Mouse (Mus musculus) embryonic stem cell, embryonic (primary cell): Measurements from ENCODE around the gene Ppp1r12b.

Experiments
- CTCF ChIA-PET, 4 experiments: fragments of 300-600 bp in 2 of 4; fragments of 350-600 bp in 2 of 4; sonication (Branson Sonifier 250); formaldehyde crosslinking; loops; one replicate each; lab custom pipeline; 2022; ENCODE audit warnings: inconsistent platforms in 2 of 4; lab: Charles Lee
- POLR2A ChIA-PET, 4 experiments: fragments of 300-600 bp in 2 of 4; fragments of 350-600 bp in 2 of 4; sonication (Branson Sonifier 250); formaldehyde crosslinking; loops; one replicate each; lab custom pipeline; 2022; ENCODE audit warnings: antibody characterized with exemption in 4 of 4, inconsistent platforms in 1 of 4; lab: Charles Lee

Ppp1r12b gene

GRCm38 (mm10) chr1:134709411-134710306 lies 246.1 kb downstream of the Ppp1r12b start:
- ChIA-PET CTCF (interaction anchor here in 2 of 4 experiments (0.6 to 1.0 kb wide), 6 partner anchors 8 to 217 kb away, joined by 3 to 4 read pairs (median 4); no protein-coding TSS in a partner anchor), POLR2A (interaction anchor here in 2 of 4 experiments (0.6 to 1.4 kb wide), 3 partner anchors 9 to 49 kb away, joined by 3 to 4 read pairs (median 4); no protein-coding TSS in a partner anchor)

GRCm38 (mm10) chr1:134708801-134709385 lies 246.8 kb downstream of the Ppp1r12b start:
- ChIA-PET CTCF (interaction anchor here in 2 of 4 experiments (0.5 to 1.0 kb wide), 4 partner anchors 32 to 218 kb away, joined by 3 to 4 read pairs (median 4); no protein-coding TSS in a partner anchor), POLR2A (interaction anchor here in 3 of 4 experiments (0.7 to 1.4 kb wide), 3 partner anchors 10 to 253 kb away, joined by 3 to 4 read pairs (median 3); partner anchors contain the start of gene Ube2t (in 1 of the 3))

GRCm38 (mm10) chr1:134708274-134708673 lies 247.5 kb downstream of the Ppp1r12b start:
- ChIA-PET POLR2A (interaction anchor here in 2 of 4 experiments (0.7 to 1.4 kb wide), 4 partner anchors 10 to 254 kb away, joined by 3 read pairs; partner anchors contain the start of gene Ube2t (in 1 of the 2)), CTCF (interaction anchor here in 3 of 4 experiments (0.5 to 1.2 kb wide), 3 partner anchors 33 to 247 kb away, joined by 3 to 7 read pairs (median 4); no protein-coding TSS in a partner anchor)

- ChIA-PET POLR2A (interaction anchor here in 1 of 4 experiments (1.4 kb wide), 1 partner anchor 11 kb away, joined by 3 read pairs; no protein-coding TSS in a partner anchor), CTCF (interaction anchor here (0.5 to 1.5 kb wide), 4 partner anchors 33 to 398 kb away, joined by 4 to 9 read pairs (median 6); partner anchors contain the start of gene Lgr6 (in 1 of the 4))
These were observed 248.2 kb downstream of the Ppp1r12b start for GRCm38 (mm10) chr1:134707516-134707915.

- ChIA-PET CTCF (interaction anchor here in 3 of 4 experiments (0.5 to 2.4 kb wide), 6 partner anchors 11 to 399 kb away, joined by 3 to 9 read pairs (median 4); partner anchors contain the start of genes Lgr6 (in 1 of the 3) and Ube2t (in 1 of the 3)), POLR2A (interaction anchor here in 2 of 4 experiments (1.2 to 2.2 kb wide), 3 partner anchors 7 to 251 kb away, joined by 3 to 8 read pairs (median 3); partner anchors contain the start of gene Klhl12 (in 1 of the 2))
These were observed 249.2 kb downstream of the Ppp1r12b start for GRCm38 (mm10) chr1:134706549-134706948.
